Mouse (Mus musculus) ES-Bruce4 (cell line): ENCODE measurements around the gene Ankrd13d.

Source experiments
- CTCF ChIP-seq: IDR thresholded peaks from one replicate; pipeline ENCODE4 v1.8.1; 2011; ENCODE audit warnings: low read depth, low read length
- EP300 ChIP-seq: IDR thresholded peaks from 2 replicates; pipeline ENCODE4 v1.6.1; 2011; ENCODE audit warnings: low read depth, low read length; ENCODE audit not compliant: insufficient read depth
- POLR2A ChIP-seq: IDR thresholded peaks from one replicate; pipeline ENCODE4 v1.8.1; 2011; ENCODE audit warnings: low read length; ENCODE audit not compliant: insufficient read depth

DNA sequence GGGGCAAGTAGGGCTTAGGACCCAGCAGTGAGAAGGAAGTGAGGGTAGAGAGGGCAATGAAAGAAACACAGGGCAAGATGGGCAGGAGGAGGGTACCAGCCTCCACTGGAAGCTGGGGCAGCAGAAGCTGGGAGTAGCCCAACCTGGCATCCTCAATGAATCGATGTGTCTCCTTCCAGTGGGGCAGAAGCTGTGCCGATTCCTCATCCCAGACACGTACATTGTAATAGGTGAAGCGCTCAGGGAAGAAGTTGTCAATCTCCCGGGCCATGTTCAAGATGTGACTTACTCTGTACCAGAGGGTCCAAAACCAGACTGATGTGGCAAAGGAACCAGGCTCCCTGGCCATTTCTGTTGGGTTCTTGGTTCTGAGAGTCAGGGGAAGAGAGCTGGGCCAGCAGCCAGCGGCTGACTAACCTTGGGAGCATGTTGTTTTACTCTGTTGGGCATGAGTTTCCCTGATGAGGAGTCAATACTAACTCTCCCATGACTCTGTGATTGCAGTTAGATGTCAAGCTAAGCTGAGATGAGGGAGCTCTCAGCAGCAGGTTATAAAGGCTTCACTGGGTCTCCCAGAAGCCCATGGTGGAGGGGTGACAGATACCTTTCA lies 18.7 kb downstream of the Ankrd13d start:
- TF ChIP-seq POLR2A = no peak
- TF ChIP-seq EP300 = no peak
- no peak for TF ChIP-seq CTCF
